14 mouse cellular contexts compared by ENCODE assay signal in genomic region chr1:69611204-69611725, GRCm38 (mm10).
A peak's percentile ranks its signal among the peaks of the same experiment; 100 is the strongest.
DNase-seq lines count a peak whose midpoint lies in the region; ATAC-seq and TF ChIP-seq lines count a peak whose summit lies in the region.
"Had no signal": no experiment of that assay in that cellular context is flagged by ENCODE, and none has a peak within 500 bp of the region (broad histone marks: within the 10 kb centered on the region; RNA-seq: fewer than 3 reads in every experiment).

No protein-coding gene starts in this region.

- intact Hi-C loops in left cerebral cortex, postnatal 4 days (cut with DNase I): no loop called here

- TF ChIP-seq POLR2A in limb, embryonic 14.5 days (IDR thresholded peaks at IDR 0.05; ENCODE audit: borderline replicate concordance, extremely low read depth, insufficient read depth, insufficient read length): no peak
- TF ChIP-seq POLR2A in thymus, adult 2 months (IDR thresholded peaks at IDR 0.05; ENCODE audit: control insufficient read depth, extremely low read depth, insufficient read depth, low read length, poor library complexity): no peak

- DNase-seq in kidney, adult 11 months: peak; percentile 23
- DNase-seq in limb, embryonic 14.5 days (ENCODE audit: low spot score): no peak
- peak; percentile 11 for DNase-seq in yolk sac, embryonic 10.5 days (ENCODE audit: low spot score)
- no peak for DNase-seq in thymus, adult 2 months
- no peak for DNase-seq in left cerebral cortex, postnatal 4 days
- DNase-seq: adrenal gland, postnatal 25 days; cerebellum, adult 11-12 months; right cerebral cortex, postnatal 14 days had no signal

- H3K27ac ChIP-seq in kidney, embryonic 14.5 days (ENCODE audit: low read depth, low read length): no peak overlapping the region
- H3K27ac ChIP-seq in limb, embryonic 14.5 days (replicated peaks; ENCODE audit: low read depth, low read length): 0 out of 2 replicates have a peak overlapping the region, but pooled peaks have one; percentile 11
- H3K27ac ChIP-seq in thymus, adult 2 months (ENCODE audit: control insufficient read depth, insufficient read depth, low read length): no peak overlapping the region
- H3K27ac ChIP-seq: embryonic facial prominence, embryonic 13.5 days; hindbrain, embryonic 10.5 days had no signal

- no peak overlapping the region for H3K4me2 ChIP-seq in kidney, embryonic 14.5 days (replicated peaks; ENCODE audit: low read depth, low read length)
- H3K4me2 ChIP-seq in limb, embryonic 14.5 days (replicated peaks; ENCODE audit: low read depth, low read length, severe bottlenecking): no peak overlapping the region
- H3K4me2 ChIP-seq: embryonic facial prominence, embryonic 13.5 days had no signal

- H3K9me3 ChIP-seq in kidney, embryonic 14.5 days (ENCODE audit: control insufficient read depth, low read length): no peaks in the 10 kb centered on the region
- no peaks in the 10 kb centered on the region for H3K9me3 ChIP-seq in limb, embryonic 14.5 days (ENCODE audit: control insufficient read depth, low read length)
- H3K9me3 ChIP-seq: embryonic facial prominence, embryonic 13.5 days; G1E; hindbrain, embryonic 10.5 days had no signal

- 79% methylated on average over 4 of the region's 4 CpGs for WGBS in kidney, embryonic 14.5 days
- WGBS in limb, embryonic 14.5 days: 64% methylated on average over 4 of the region's 4 CpGs
- 96% methylated on average over 4 of the region's 4 CpGs for WGBS in thymus, adult 2 months

- ATAC-seq in kidney, embryonic 14.5 days (ENCODE audit: low FRiP score, low TSS enrichment): no peak
- peak; percentile 38; the same call in 1 of the 2 replicates for ATAC-seq in granulocyte monocyte progenitor cell, adult 5-6 weeks (replicated peaks; ENCODE audit: poor library complexity, severe bottlenecking)
- ATAC-seq in limb, embryonic 14.5 days (ENCODE audit: low FRiP score, low read depth): peak; percentile 44

- H3K27me3 ChIP-seq in kidney, embryonic 14.5 days (ENCODE audit: control insufficient read depth, insufficient read depth, low read length): no peaks in the 10 kb centered on the region
- H3K27me3 ChIP-seq in limb, embryonic 14.5 days (ENCODE audit: control insufficient read depth, insufficient read depth, low read length): no peaks in the 10 kb centered on the region
- H3K27me3 ChIP-seq in thymus, adult 2 months (ENCODE audit: control insufficient read depth, insufficient read depth, low read length): no peaks in the 10 kb centered on the region
- H3K27me3 ChIP-seq: embryonic facial prominence, embryonic 13.5 days; megakaryocyte, embryonic 14.5 days had no signal

- no peak overlapping the region for H3K9ac ChIP-seq in kidney, embryonic 14.5 days (ENCODE audit: low read depth, low read length)
- H3K9ac ChIP-seq in limb, embryonic 14.5 days (ENCODE audit: low read depth, low read length, severe bottlenecking): no peak overlapping the region
- H3K9ac ChIP-seq: embryonic facial prominence, embryonic 13.5 days had no signal

- no peak overlapping the region for H3K4me3 ChIP-seq in kidney, embryonic 14.5 days (ENCODE audit: low read length)
- H3K4me3 ChIP-seq in limb, embryonic 14.5 days (replicated peaks; ENCODE audit: low read length): no peak overlapping the region
- no peak overlapping the region for H3K4me3 ChIP-seq in thymus, adult 2 months (ENCODE audit: control insufficient read depth, insufficient read depth, low read length)
- H3K4me3 ChIP-seq: embryonic facial prominence, embryonic 13.5 days; hindbrain, embryonic 10.5 days; megakaryocyte, embryonic 14.5 days had no signal

- no peaks in the 10 kb centered on the region for H3K36me3 ChIP-seq in kidney, embryonic 14.5 days (ENCODE audit: control insufficient read depth, insufficient read depth, low read length)
- no peaks in the 10 kb centered on the region for H3K36me3 ChIP-seq in limb, embryonic 14.5 days (ENCODE audit: control insufficient read depth, insufficient read depth, low read length)
- no peaks in the 10 kb centered on the region for H3K36me3 ChIP-seq in thymus, adult 2 months (ENCODE audit: control insufficient read depth, insufficient read depth, low read length)
- H3K36me3 ChIP-seq: embryonic facial prominence, embryonic 13.5 days; hindbrain, embryonic 10.5 days had no signal

- TF ChIP-seq CTCF in thymus, adult 2 months (IDR thresholded peaks at IDR 0.05; ENCODE audit: borderline replicate concordance, control insufficient read depth, extremely low read depth, insufficient read depth, low read length, poor library complexity): no peak

- peaks cover 3% of the 10 kb centered on the region; the same call in 1 of the 2 replicates for H3K4me1 ChIP-seq in kidney, embryonic 14.5 days (ENCODE audit: control insufficient read depth, insufficient read depth, low read length)
- peaks cover 19% of the 10 kb centered on the region for H3K4me1 ChIP-seq in limb, embryonic 14.5 days (ENCODE audit: control insufficient read depth, insufficient read depth, low read length)
- H3K4me1 ChIP-seq in thymus, adult 2 months (replicated peaks; ENCODE audit: control insufficient read depth, insufficient read depth, low read length): no peaks in the 10 kb centered on the region
- H3K4me1 ChIP-seq: hindbrain, embryonic 10.5 days had no signal

Comparison
In these comparisons a context has a peak if more than half of its experiments do, and no peak if none do; other contexts are left out.
1. DNase-seq: peak in kidney, adult 11 months (single experiment) and yolk sac, embryonic 10.5 days (single experiment); none in limb, embryonic 14.5 days (single experiment), thymus, adult 2 months (single experiment) and left cerebral cortex, postnatal 4 days (single experiment).